Mouse (Mus musculus) monocyte, adult 2 months (primary cell): Measurements from ENCODE around the gene Heatr5a.

Experiments used
- DNase-seq, 2 experiments: peaks; one replicate each; pipeline ENCODE4 v3.0.0; 2022; ENCODE audit warnings: low spot score in 2 of 2, low read depth in 1 of 2

Heatr5a gene

GRCm38 (mm10) chr12:51886369-51886768 is 84.8 kb downstream of the Heatr5a start:
- no peak for DNase-seq

DNA sequence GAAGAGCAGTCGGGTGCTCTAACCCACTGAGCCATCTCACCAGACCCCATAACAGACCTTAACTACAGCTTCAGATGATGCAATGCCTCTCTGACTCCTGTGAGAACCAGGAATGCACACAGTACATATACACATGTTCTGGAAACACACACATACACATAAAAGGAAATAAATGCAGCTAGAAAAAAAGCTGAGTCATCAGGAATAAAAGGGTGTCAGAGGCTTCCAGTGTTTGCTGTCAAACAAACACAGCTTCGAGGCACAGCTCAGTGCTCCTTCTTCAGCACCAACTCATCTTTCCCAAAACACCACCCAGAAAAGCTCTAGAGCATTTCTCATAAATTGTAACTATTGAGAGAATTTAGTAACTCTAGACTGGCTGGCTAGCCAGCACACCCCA is 86.3 kb downstream of the Heatr5a start:
- DNase-seq, result no peak

DNA sequence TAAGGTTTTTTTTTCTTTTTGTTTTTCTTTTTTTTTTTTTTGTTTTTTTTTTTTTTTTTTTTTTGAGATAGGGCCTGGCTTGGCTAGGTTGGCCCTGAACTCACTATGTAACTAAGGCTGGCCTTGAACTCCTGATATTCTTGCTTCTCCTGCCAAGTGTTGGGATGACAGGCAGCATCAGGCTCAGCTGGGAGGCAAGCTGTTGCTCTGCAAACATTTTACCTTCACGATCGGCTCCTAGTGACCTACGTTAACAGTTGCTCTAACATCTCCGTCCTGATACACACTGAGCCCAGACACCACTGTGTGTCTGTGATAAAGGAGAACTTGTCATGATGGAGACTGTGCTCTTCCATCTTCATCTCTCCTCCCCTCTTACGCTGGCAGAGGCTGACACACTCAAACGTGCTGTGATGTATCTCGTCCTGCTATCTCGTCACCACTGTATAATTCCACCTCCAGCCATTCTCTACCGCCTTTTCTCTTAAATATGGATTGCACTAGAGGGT is 87.8 kb downstream of the Heatr5a start:
- DNase-seq, result no peak

- DNase-seq, result no peak
These were observed 88.4 kb downstream of the Heatr5a start for GRCm38 (mm10) chr12:51882606-51883296.

DNA sequence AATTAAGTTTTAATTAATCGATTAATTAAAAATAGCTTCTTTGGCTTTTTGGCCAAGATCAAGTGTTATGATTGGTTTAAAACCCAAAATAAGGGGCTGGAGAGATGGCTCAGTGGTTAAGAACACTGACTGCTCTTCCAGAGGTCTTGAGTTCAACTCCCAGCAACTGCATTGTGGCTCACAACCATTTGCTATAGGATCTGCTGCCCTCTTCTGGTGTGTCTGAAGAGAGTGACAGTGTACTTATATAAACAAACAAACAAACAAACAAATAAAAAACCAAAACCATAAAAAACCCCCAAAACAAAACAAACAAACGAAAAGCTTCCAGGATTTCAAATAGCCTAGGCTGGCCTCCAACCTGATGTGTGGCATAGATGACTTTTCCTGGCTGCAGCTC is 89.3 kb downstream of the Heatr5a start:
- DNase-seq, result no peak

GRCm38 (mm10) chr12:51871446-51872144 is 99.5 kb downstream of the Heatr5a start:
- DNase-seq, result no peak

DNA sequence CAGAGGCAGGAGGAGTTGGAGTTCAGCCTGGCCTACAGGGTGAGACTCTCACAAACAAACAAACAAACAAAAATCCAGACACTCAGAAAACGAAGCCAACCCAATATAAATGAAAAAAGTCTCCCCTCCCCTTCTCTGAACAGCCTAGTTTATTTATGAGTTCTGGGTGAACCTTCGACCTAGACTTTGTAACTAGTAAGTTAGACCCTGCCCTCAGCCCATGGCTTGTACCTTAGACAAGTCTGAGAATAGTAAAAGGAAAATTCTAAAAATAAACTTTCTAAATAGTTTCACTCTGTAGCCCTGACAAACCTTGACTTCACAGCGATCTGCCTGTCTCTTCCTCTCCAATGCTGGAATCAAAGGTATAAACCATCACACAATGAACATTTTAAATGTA is 101.6 kb downstream of the Heatr5a start:
- no peak for DNase-seq

GRCm38 (mm10) chr12:51867076-51867475 is 104.0 kb downstream of the Heatr5a start:
- no peak for DNase-seq

DNA sequence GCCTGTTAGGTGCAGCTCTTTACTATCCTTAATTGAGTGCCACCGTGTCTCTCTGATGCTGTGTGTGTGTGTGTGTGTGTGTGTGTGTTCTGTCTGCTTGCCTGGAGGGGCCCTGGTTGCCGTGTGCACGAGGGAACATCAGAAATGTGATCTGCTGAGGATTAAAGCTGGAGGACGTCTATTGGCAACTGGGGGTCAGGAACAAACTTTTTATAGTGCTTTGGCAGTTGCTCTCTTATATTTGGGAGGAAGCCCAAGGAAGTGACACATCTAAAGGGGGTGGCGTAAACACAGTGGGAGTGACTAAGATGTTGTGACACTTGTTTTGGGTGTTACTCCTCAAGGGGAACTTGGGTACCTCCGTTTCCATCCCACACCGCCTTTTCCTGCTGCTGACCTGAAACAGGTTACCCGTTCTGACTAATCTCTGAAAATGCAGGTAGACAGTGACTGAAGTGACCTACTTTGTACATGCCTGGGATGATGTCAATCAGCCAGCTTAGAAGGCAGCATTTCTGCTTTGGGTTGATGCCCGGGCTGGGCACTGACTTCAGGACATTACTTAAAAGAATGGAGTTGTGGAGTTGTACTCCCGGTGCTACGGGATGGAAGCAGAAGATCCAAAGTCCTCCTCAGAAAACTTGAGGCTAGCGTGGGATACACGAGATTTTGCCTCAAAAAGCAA is 104.8 kb downstream of the Heatr5a start:
- DNase-seq, result peak; percentile 62 to 70

DNA sequence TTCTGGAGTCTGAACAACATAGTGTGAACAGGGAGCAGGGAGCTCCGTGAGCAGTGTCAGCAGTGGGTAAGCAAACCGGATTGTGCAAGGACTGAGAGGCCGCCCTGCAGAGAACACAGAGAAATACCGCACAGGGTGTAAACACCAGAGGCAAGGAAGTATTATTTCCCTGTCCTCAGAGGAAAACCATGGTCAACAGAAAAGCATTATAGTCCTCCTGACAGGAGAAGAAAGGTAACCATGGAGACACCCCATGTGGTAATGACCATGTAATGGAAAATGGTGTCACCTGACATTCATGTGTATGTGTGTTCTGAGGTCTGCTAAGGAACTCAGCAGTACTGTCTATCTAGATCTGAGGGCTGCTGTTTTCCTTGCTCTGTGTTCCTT is 105.3 kb downstream of the Heatr5a start:
- peak; percentile 76 to 78 for DNase-seq

- DNase-seq, result peak; percentile 33 to 34
These were observed 105.9 kb downstream of the Heatr5a start for GRCm38 (mm10) chr12:51865061-51865789.

GRCm38 (mm10) chr12:51863116-51864002 is 107.8 kb downstream of the Heatr5a start:
- DNase-seq, result no peak

GRCm38 (mm10) chr12:51858134-51859028 is 112.7 kb downstream of the Heatr5a start:
- no peak for DNase-seq

GRCm38 (mm10) chr12:51856768-51857295 is 114.3 kb downstream of the Heatr5a start:
- DNase-seq, result no peak

DNA sequence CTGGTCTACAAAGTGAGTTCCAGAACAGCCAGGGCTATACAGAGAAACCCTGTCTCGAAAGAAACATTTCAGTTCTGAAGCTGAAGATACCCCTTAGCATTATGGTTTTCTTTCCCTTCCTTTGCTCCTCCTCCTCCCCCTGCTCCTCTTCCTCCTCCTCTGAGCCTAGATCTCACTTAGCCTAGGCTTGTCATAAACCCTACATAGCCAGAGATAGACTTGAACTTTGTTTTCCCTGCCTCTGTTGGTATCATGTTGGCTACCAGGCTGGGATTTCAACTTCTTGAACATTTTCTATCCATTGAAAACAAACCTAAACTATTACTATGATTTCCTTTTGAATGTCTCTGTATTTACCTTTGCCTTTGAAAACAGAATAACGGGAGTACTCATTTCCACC is 115.2 kb downstream of the Heatr5a start:
- no peak for DNase-seq

DNA sequence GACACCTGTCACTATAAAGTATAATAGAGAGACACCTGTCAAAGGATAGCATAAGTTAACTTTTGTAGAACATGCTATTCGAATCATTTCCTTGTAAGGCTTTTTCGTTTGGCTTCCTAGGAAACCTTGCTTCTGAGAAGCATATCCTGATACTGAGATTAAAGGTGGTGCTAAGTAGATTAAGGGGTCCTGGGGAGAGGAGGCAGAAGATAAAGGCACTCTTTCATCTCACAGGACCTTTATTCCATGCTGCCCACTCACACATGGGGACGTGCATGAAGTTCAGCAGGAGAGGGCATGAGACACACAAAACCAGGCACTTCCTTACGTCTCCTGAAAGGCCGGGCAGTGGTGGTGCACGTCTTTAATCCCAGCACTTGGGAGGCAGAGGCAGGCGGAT is 115.7 kb downstream of the Heatr5a start:
- no peak for DNase-seq

DNA sequence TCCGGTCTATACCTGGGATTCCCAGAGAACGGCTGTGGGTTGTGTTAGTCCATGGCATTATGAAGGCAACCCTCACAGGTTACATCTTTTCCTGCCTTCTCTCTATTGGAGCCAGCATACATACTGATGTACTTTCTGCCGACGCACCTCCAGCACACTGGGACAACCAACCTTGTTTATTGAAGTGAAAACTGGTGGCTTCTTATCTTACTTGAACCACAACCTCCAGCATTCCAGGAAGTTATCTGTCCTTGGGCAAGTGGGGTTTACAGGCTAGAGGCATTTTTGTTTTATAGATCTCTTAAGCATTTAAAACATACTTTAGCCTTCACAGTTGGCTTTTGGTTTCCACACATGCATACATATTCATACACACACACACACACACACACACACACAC is 119.5 kb downstream of the Heatr5a start:
- DNase-seq, result no peak

GRCm38 (mm10) chr12:51851155-51851554 is 120.0 kb downstream of the Heatr5a start:
- DNase-seq, result no peak

DNA sequence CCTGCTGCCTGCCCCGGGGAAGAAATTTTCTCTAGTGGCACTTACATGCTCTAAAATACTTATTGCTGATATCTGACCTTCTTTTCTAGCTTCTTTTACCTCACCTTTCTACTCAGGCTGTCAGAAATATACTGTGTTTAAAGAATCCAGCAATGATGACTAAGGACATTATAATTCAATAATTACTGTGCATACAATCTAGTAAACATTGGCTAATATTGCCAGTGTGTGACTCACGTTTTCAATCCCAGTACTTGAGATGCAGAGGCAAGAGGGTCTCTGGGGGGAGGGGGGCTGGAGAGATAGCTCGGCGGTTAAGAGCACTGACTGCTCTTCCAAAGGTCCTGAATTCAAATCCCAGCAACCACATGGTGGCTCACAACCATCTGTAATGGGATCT is 120.8 kb downstream of the Heatr5a start:
- DNase-seq, result no peak
